Mouse (Mus musculus): ENCODE data around the gene Poldip3.

The Poldip3 gene

GRCm38 (mm10) chr15:83149196-83150072 lies at the start of gene Poldip3:
Gene Poldip3 (minus strand): TSS chr15:83149384.
- peak; percentile 100 for DNase-seq (ENCODE audit: low read depth)

- no peak for DNase-seq (ENCODE audit: low read depth)
Measured at GRCm38 (mm10) chr15:83193413-83193812, 44.2 kb upstream of the Poldip3 start.

- no peak for DNase-seq (ENCODE audit: low read depth)
Measured at GRCm38 (mm10) chr15:83182351-83182750, 33.2 kb upstream of the Poldip3 start.

- no peak for DNase-seq (ENCODE audit: low read depth)
Measured at GRCm38 (mm10) chr15:83181800-83182330, 32.7 kb upstream of the Poldip3 start.

- no peak for DNase-seq (ENCODE audit: low read depth)
Measured at GRCm38 (mm10) chr15:83180004-83180403, 30.8 kb upstream of the Poldip3 start.

- no peak for DNase-seq (ENCODE audit: low read depth)
Measured at GRCm38 (mm10) chr15:83176653-83177052, 27.5 kb upstream of the Poldip3 start.

- DNase-seq (ENCODE audit: low read depth), result no peak
Measured at GRCm38 (mm10) chr15:83173914-83174884, 25.0 kb upstream of the Poldip3 start.

GRCm38 (mm10) chr15:83172492-83173429 lies 23.6 kb upstream of the Poldip3 start, which contains the start of gene Cyb5r3:
Gene Cyb5r3 (minus strand): TSS chr15:83172592.
- DNase-seq (ENCODE audit: low read depth), result no peak

- DNase-seq (ENCODE audit: low read depth), result peak; percentile 99
Measured at GRCm38 (mm10) chr15:83171712-83172481, 22.7 kb upstream of the Poldip3 start.

- DNase-seq (ENCODE audit: low read depth), result no peak
Measured at GRCm38 (mm10) chr15:83170956-83171659, 21.9 kb upstream of the Poldip3 start.

- DNase-seq (ENCODE audit: low read depth), result no peak
Measured at GRCm38 (mm10) chr15:83169772-83170722, 20.9 kb upstream of the Poldip3 start.

GRCm38 (mm10) chr15:83168875-83169771 lies 19.9 kb upstream of the Poldip3 start:
- no peak for DNase-seq (ENCODE audit: low read depth)

GRCm38 (mm10) chr15:83168311-83168710 lies 19.1 kb upstream of the Poldip3 start:
- DNase-seq (ENCODE audit: low read depth), result no peak

GRCm38 (mm10) chr15:83167550-83168065 lies 18.4 kb upstream of the Poldip3 start:
- DNase-seq (ENCODE audit: low read depth), result no peak

- DNase-seq (ENCODE audit: low read depth), result no peak
Measured at GRCm38 (mm10) chr15:83167126-83167525, 17.9 kb upstream of the Poldip3 start.

- no peak for DNase-seq (ENCODE audit: low read depth)
Measured at GRCm38 (mm10) chr15:83166642-83167041, 17.5 kb upstream of the Poldip3 start.
